Mouse (Mus musculus) small intestine, adult 2 months (tissue): Measurements from ENCODE around the gene Itgb1.

Source experiments
- CTCF ChIP-seq: fragments of 200-500 bp; IDR thresholded peaks from 2 replicates; pipeline ENCODE4 v1.5.1; 2012; ENCODE audit warnings: low read depth, mild to moderate bottlenecking, control low read depth, inconsistent platforms, low read length, moderate library complexity, mixed read lengths; ENCODE audit not compliant: insufficient replicate concordance, insufficient read length; ENCODE audit errors: extremely low read depth
- POLR2A ChIP-seq: fragments of 200-500 bp; IDR thresholded peaks from 2 replicates; pipeline ENCODE4 v1.6.1; 2012; ENCODE audit warnings: low read depth, mild to moderate bottlenecking, control low read depth, inconsistent platforms, low read length, moderate library complexity

- TF ChIP-seq CTCF (no peak), POLR2A (no peak)
Measured at GRCm38 (mm10) chr8:128716184-128716583, 30.7 kb downstream of the Itgb1 start.
